Mouse (Mus musculus) kidney, adult 2 months (tissue): ENCODE data around the gene Znrf1.

ENCODE experiments used
- CTCF ChIP-seq: fragments of 200-500 bp; conservative IDR thresholded peaks from 2 replicates; pipeline ENCODE4 v1.5.1; 2011; ENCODE audit warnings: low read depth, mild to moderate bottlenecking, control low read depth, low read length, moderate library complexity, mixed read lengths; ENCODE audit not compliant: insufficient read depth, insufficient read length
- POLR2A ChIP-seq: fragments of 200-500 bp; IDR thresholded peaks from one replicate; pipeline ENCODE4 v1.6.1; 2011; ENCODE audit warnings: low read depth, low read length, control low read depth

GRCm38 (mm10) chr8:111618273-111618672 is 82.4 kb downstream of the Znrf1 start:
- TF ChIP-seq CTCF, result no peak
- no peak for TF ChIP-seq POLR2A
